Mouse (Mus musculus): ENCODE data around the gene Zfand3. TPM values are rescaled to one million over a fixed set of nuclear protein-coding genes. Genes with fewer than 3 reads are reported as not detected.

Gene Zfand3
- polyA plus RNA-seq, 1 experiment, result 69.3 TPM

DNA sequence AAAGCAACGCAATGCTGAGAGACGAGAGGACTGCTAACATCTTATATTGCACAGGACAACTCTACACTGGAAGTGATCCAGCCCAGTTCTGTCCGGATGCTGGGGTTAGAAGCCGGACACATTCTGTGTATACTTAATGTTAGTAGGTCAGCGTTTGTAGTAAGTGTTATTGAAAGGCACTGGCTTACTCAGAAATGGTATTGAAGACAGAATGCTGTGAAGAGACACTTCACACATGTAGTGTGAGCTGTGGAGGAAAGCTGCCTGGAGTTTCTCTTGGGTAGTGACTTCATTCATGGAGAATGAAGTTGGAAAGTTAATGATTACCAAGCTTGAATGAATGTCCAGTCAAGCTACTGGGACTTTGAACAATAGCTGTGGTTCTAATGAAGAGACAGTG is 132.2 kb downstream of the Zfand3 start:
- Histone ChIP-seq H3K4me3 (ENCODE audit: low read depth, low read length) (no peak overlapping the region), H3K9me3 (replicated peaks; ENCODE audit: control insufficient read depth, insufficient read depth, low read length, poor library complexity, severe bottlenecking) (no peaks in the 10 kb centered on the region), H3K4me1 (ENCODE audit: control insufficient read depth, insufficient read depth, low read length) (no peaks in the 10 kb centered on the region), H3K27ac (ENCODE audit: insufficient read depth, low read length) (no peak overlapping the region), H3K9ac (ENCODE audit: low read depth, poor library complexity, severe bottlenecking) (no peak overlapping the region), H3K36me3 (ENCODE audit: control insufficient read depth, insufficient read depth, low read length, poor library complexity, severe bottlenecking) (peaks cover 7% of the 10 kb centered on the region), H3K27me3 (ENCODE audit: control insufficient read depth, insufficient read depth, low read length, poor library complexity, severe bottlenecking) (no peaks in the 10 kb centered on the region)
- TF ChIP-seq EP300 (IDR thresholded peaks at IDR 0.05; ENCODE audit: insufficient read depth, low read depth, low read length) (no peak), POLR2A (IDR thresholded peaks at IDR 0.05; ENCODE audit: insufficient read depth, low read length) (no peak), CTCF (IDR thresholded peaks at IDR 0.05; ENCODE audit: low read depth, low read length) (no peak)

DNA sequence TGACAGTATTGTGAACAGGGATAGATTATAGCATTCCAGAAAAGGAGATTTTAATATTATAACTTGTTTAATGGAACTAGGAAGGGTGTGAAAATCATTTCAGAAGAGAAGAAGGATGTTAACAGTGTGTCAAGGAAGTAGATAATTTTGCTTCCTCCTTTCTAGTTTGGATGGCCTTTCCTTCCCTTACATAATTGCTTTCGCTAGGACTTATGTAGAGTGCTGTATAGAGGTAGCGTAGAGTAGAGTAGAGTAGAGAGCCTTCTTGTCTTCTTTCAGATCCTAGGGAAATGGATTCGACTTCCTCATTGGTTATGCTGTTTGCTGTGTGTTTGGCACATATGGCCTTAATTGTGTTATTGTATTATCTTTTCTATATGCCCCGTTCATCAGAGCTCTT is 132.6 kb downstream of the Zfand3 start:
- TF ChIP-seq POLR2A (IDR thresholded peaks at IDR 0.05; ENCODE audit: insufficient read depth, low read length) (no peak), CTCF (IDR thresholded peaks at IDR 0.05; ENCODE audit: low read depth, low read length) (no peak), EP300 (IDR thresholded peaks at IDR 0.05; ENCODE audit: insufficient read depth, low read depth, low read length) (no peak)
- Histone ChIP-seq H3K27me3 (ENCODE audit: control insufficient read depth, insufficient read depth, low read length, poor library complexity, severe bottlenecking) (no peaks in the 10 kb centered on the region), H3K36me3 (ENCODE audit: control insufficient read depth, insufficient read depth, low read length, poor library complexity, severe bottlenecking) (peaks cover 7% of the 10 kb centered on the region), H3K4me3 (ENCODE audit: low read depth, low read length) (no peak overlapping the region), H3K9ac (ENCODE audit: low read depth, poor library complexity, severe bottlenecking) (no peak overlapping the region), H3K4me1 (ENCODE audit: control insufficient read depth, insufficient read depth, low read length) (no peaks in the 10 kb centered on the region), H3K9me3 (replicated peaks; ENCODE audit: control insufficient read depth, insufficient read depth, low read length, poor library complexity, severe bottlenecking) (no peaks in the 10 kb centered on the region), H3K27ac (ENCODE audit: insufficient read depth, low read length) (no peak overlapping the region)

DNA sequence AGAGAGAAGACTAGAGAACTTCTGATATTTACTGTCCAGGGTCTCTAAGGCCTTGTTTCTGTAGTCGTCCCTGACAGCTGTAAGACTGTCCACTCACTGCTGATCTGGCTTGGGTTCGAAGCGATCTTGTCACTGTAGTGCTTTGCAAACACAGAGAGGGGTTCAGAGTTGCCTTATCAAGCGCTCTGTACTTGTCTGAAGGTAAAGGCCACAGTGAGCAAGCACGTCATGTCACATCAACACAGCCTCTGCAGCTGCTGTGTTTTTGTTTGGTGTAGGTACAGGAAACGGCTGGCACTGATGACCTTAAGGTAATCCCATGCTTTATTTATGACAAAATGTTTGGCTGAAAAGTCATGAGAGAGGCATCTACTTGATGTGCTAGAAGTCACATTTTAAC is 139.6 kb downstream of the Zfand3 start:
- H3K27me3 ChIP-seq (ENCODE audit: control insufficient read depth, insufficient read depth, low read length, poor library complexity, severe bottlenecking), result no peaks in the 10 kb centered on the region
- H3K4me3 ChIP-seq (ENCODE audit: low read depth, low read length), result no peak overlapping the region
- H3K27ac ChIP-seq (ENCODE audit: insufficient read depth, low read length), result no peak overlapping the region
- H3K9ac ChIP-seq (ENCODE audit: low read depth, poor library complexity, severe bottlenecking), result no peak overlapping the region
- H3K9me3 ChIP-seq (replicated peaks; ENCODE audit: control insufficient read depth, insufficient read depth, low read length, poor library complexity, severe bottlenecking), result no peaks in the 10 kb centered on the region
- no peaks in the 10 kb centered on the region for H3K4me1 ChIP-seq (ENCODE audit: control insufficient read depth, insufficient read depth, low read length)
- TF ChIP-seq EP300 (IDR thresholded peaks at IDR 0.05; ENCODE audit: insufficient read depth, low read depth, low read length) (no peak), CTCF (IDR thresholded peaks at IDR 0.05; ENCODE audit: low read depth, low read length) (no peak), POLR2A (IDR thresholded peaks at IDR 0.05; ENCODE audit: insufficient read depth, low read length) (no peak)
- H3K36me3 ChIP-seq (ENCODE audit: control insufficient read depth, insufficient read depth, low read length, poor library complexity, severe bottlenecking), result no peaks in the 10 kb centered on the region

DNA sequence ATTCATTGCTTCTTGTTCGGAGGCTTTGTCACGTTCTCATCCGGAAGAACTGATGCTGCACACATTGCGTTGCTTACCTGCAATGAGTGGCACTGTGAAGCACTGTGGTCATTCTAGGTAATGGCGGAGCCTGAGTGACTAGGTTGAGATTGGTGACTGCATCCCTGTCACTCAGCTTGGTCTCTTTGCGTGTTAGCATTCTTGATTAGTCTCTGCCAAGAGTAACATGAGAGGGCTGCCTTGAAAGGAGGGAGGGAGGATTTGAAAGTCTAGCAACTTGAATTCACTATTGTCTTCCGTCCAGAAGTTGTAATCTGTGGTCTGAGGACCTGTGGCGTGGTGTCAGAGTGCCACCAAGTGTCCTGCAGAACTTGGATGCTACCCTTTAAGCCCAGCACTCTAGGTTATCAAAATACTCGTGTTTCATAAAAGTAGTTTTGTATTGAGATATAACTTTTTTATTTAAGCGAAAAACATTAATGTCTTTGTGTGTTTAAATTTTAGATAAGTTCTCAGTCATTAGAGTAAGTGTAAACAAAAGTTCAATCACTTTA is 141.1 kb downstream of the Zfand3 start:
- no peaks in the 10 kb centered on the region for H3K27me3 ChIP-seq (ENCODE audit: control insufficient read depth, insufficient read depth, low read length, poor library complexity, severe bottlenecking)

DNA sequence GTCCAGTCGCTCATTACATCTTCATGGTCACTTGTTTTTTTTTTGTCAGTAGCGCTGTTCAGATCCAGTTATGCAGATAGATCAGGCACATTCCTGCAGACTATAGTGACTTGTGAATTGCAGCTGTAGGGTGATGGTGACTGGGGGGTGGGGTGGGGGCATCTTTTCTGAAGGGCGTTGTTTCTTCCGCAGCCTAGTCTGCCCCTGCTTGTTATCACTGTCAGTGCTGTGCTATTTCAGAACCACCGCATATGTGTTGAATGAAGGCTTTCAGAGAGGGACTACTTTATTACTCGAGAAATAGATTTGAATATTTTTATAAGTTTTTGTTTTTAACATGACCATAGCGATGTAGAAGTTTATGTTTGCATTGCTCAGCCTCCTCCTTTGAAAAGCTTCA is 142.0 kb downstream of the Zfand3 start:
- no peak overlapping the region for H3K4me3 ChIP-seq (ENCODE audit: low read depth, low read length)

More for the DNA sequence above, 141.1 kb downstream of the Zfand3 start:
- no peaks in the 10 kb centered on the region for H3K36me3 ChIP-seq (ENCODE audit: control insufficient read depth, insufficient read depth, low read length, poor library complexity, severe bottlenecking)
- H3K27ac ChIP-seq (ENCODE audit: insufficient read depth, low read length), result no peak overlapping the region
- H3K9ac ChIP-seq (ENCODE audit: low read depth, poor library complexity, severe bottlenecking), result no peak overlapping the region
- no peaks in the 10 kb centered on the region for H3K9me3 ChIP-seq (replicated peaks; ENCODE audit: control insufficient read depth, insufficient read depth, low read length, poor library complexity, severe bottlenecking)
- H3K4me3 ChIP-seq (ENCODE audit: low read depth, low read length), result no peak overlapping the region
- no peaks in the 10 kb centered on the region for H3K4me1 ChIP-seq (ENCODE audit: control insufficient read depth, insufficient read depth, low read length)
- no peak for TF ChIP-seq CTCF (IDR thresholded peaks at IDR 0.05; ENCODE audit: low read depth, low read length)
- TF ChIP-seq EP300 (IDR thresholded peaks at IDR 0.05; ENCODE audit: insufficient read depth, low read depth, low read length), result no peak
- TF ChIP-seq POLR2A (IDR thresholded peaks at IDR 0.05; ENCODE audit: insufficient read depth, low read length), result no peak

DNA sequence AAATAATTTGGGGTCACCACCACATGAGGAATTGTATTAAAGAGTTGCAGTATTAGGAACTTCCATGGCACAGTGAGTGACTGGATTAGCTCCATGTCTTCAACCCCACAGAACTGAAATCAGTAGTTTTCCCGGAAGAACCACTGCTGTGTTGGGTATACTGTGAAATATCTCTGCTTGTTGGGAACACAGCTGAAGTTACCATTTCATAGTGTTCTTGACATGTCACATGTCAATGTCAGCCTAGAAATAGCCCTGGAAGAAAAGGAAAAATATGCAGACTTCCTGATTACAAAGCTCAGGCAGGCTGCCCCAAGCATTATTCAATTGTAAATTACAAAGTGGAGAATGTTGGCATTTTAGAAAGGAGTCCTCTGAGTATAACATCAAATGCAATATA is 143.4 kb downstream of the Zfand3 start:
- no peak overlapping the region for H3K27ac ChIP-seq (ENCODE audit: insufficient read depth, low read length)
- H3K4me3 ChIP-seq (ENCODE audit: low read depth, low read length), result no peak overlapping the region
- no peak for TF ChIP-seq EP300 (IDR thresholded peaks at IDR 0.05; ENCODE audit: insufficient read depth, low read depth, low read length)
- no peak for TF ChIP-seq CTCF (IDR thresholded peaks at IDR 0.05; ENCODE audit: low read depth, low read length)
- H3K9ac ChIP-seq (ENCODE audit: low read depth, poor library complexity, severe bottlenecking), result no peak overlapping the region
- H3K36me3 ChIP-seq (ENCODE audit: control insufficient read depth, insufficient read depth, low read length, poor library complexity, severe bottlenecking), result no peaks in the 10 kb centered on the region
- no peaks in the 10 kb centered on the region for H3K9me3 ChIP-seq (replicated peaks; ENCODE audit: control insufficient read depth, insufficient read depth, low read length, poor library complexity, severe bottlenecking)
- H3K4me1 ChIP-seq (ENCODE audit: control insufficient read depth, insufficient read depth, low read length), result no peaks in the 10 kb centered on the region
- no peaks in the 10 kb centered on the region for H3K27me3 ChIP-seq (ENCODE audit: control insufficient read depth, insufficient read depth, low read length, poor library complexity, severe bottlenecking)

More for the DNA sequence above, 142.0 kb downstream of the Zfand3 start:
- Histone ChIP-seq H3K9ac (ENCODE audit: low read depth, poor library complexity, severe bottlenecking) (no peak overlapping the region), H3K27ac (ENCODE audit: insufficient read depth, low read length) (no peak overlapping the region), H3K9me3 (replicated peaks; ENCODE audit: control insufficient read depth, insufficient read depth, low read length, poor library complexity, severe bottlenecking) (no peaks in the 10 kb centered on the region), H3K36me3 (ENCODE audit: control insufficient read depth, insufficient read depth, low read length, poor library complexity, severe bottlenecking) (no peaks in the 10 kb centered on the region), H3K27me3 (ENCODE audit: control insufficient read depth, insufficient read depth, low read length, poor library complexity, severe bottlenecking) (no peaks in the 10 kb centered on the region), H3K4me1 (ENCODE audit: control insufficient read depth, insufficient read depth, low read length) (no peaks in the 10 kb centered on the region)
- no peak for TF ChIP-seq CTCF (IDR thresholded peaks at IDR 0.05; ENCODE audit: low read depth, low read length)
- no peak for TF ChIP-seq EP300 (IDR thresholded peaks at IDR 0.05; ENCODE audit: insufficient read depth, low read depth, low read length)
- TF ChIP-seq POLR2A (IDR thresholded peaks at IDR 0.05; ENCODE audit: insufficient read depth, low read length), result no peak

Measured in ES-Bruce4 (cell line).